Mouse (Mus musculus) monocyte, adult 5-6 weeks (primary cell): ENCODE measurements around the gene Cfap157. TPM values are rescaled to one million over a fixed set of nuclear protein-coding genes. Genes with fewer than 3 reads are reported as not detected.

Source experiments
- ATAC-seq: fragments of 153-309, 156-312 bp; replicated peaks from 2 replicates; pipeline ENCODE4 v1.8.0; 2017; ENCODE audit warnings: mild to moderate bottlenecking; ENCODE audit not compliant: low TSS enrichment, insufficient number of reproducible peaks, severe bottlenecking, poor library complexity, low FRiP score
- total RNA-seq: library from RNA; stranded (forward); fragments of 200-1000, 200-491, 200-594 nt; gene quantifications from 3 replicates; pipeline ENCODE4 v1.2.3, GENCODE M21; 2017

Gene Cfap157
- total RNA-seq, 1 experiment from 2014 or later, result not detected

- no peak for ATAC-seq
Observed at GRCm38 (mm10) chr2:32791297-32791696, 7.1 kb upstream of the Cfap157 start.

DNA sequence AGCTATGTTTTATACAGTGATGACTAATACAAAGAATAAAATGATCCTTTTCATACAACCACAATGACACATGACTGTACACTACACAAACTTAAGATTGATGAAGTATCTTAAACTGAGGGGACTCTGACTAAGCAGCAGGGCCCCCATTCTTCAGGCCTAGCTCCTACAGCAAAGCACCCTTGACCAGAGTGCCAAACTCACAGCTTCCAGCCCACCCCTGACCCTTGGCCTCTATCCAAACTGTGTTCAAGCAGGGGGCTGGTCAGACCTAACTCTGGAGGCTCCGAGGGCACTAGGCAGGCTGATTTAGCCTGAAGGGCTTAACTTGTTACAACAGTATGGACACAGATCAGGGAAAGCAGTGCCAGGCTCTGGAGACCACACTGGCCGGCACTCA is 4.4 kb upstream of the Cfap157 start:
- ATAC-seq, result no peak

- no peak for ATAC-seq
Observed at GRCm38 (mm10) chr2:32787176-32787575, 2.9 kb upstream of the Cfap157 start.

- no peak for ATAC-seq
Observed at GRCm38 (mm10) chr2:32781710-32782109, 2.5 kb downstream of the Cfap157 start.

GRCm38 (mm10) chr2:32779714-32780113 is 4.5 kb downstream of the Cfap157 start:
- ATAC-seq, result no peak

DNA sequence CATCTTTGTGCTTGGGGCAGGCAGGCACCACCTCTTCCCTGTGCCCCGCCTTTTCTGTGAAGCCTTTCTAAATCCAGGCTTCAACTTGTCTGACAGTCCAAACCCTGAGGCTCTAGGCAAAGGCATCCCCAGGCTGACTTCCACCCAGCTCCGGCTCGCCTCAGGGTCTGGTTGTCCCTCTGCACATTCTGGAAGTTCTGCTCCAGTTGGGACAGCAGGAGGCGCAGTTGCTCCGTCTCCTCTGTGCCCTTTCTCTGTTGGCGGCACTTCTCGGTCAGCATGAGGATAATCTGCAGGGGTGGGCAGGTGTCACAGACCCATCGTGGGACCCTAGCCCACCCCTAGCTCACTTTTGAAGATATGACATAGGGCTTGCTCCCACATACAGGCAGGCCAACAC is 5.1 kb downstream of the Cfap157 start:
- ATAC-seq, result no peak

DNA sequence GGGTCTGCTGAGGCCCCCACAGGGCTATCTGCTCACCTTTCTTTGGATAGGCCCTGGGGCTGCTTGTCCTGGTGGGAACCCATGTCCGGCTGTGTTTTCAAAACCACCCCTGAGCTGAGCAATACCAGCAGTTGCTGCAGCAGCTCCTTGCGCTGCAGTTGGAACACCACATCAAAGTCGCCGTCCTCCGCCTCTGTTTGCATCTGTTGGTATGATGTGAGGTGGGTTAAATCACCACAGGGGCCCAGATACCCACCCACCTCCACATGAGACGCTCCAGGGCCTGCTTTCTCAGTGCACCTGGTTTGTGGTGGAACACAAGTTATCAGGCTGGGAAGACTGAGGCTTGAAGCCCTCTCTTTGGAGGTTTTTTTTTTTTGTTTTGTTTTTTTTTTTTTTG is 6.1 kb downstream of the Cfap157 start:
- ATAC-seq, result no peak

- ATAC-seq, result no peak
Observed at GRCm38 (mm10) chr2:32776192-32776591, 8.0 kb downstream of the Cfap157 start.

DNA sequence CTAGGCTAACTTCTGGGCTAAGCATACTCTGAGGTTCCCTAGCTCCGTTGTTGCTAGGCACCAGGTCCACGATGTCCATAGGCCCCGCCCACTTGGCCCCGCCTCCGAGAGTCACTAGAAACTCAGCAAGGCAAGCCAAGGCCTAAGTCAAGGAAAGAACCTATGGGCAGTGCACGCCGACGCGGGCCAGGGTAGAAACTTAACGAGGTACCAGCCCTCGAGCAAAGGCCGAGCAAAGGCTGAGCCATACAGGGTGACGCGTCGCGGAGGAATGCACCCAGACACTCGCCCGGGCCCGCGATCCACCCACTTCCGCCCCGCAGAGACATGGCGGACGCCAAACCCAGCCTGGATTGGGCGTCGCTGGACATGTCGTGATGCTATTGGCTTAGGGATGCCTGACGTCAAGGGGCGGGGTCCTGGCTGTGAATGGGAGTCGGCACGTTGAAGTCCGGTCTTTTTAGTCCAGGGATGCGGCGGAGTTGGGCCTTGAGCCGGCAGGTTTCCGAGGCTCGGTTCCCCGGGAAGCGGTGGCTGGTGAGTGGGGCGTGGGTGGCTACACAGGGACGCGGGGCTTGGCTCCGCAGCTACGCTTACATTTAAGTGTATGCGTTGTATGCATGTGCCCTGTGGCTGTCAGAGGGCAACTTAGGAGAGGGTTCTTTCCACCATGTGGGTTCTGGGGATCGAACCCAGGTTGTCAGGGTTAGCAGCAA is 8.7 kb downstream of the Cfap157 start, which contains the start of the genes Ttc16 and Ptrh1:
Gene Ttc16, minus strand, starts transcription at position 275 of the 716 bp plus-strand sequence.
Gene Ptrh1, plus strand, starts transcription at position 428 of the 716 bp plus-strand sequence.
- peak; percentile 92 for ATAC-seq

GRCm38 (mm10) chr2:32772626-32773279 is 11.5 kb downstream of the Cfap157 start:
- no peak for ATAC-seq

GRCm38 (mm10) chr2:32771886-32772285 is 12.3 kb downstream of the Cfap157 start:
- no peak for ATAC-seq

- ATAC-seq, result no peak
Observed at GRCm38 (mm10) chr2:32769327-32770085, 14.7 kb downstream of the Cfap157 start.

DNA sequence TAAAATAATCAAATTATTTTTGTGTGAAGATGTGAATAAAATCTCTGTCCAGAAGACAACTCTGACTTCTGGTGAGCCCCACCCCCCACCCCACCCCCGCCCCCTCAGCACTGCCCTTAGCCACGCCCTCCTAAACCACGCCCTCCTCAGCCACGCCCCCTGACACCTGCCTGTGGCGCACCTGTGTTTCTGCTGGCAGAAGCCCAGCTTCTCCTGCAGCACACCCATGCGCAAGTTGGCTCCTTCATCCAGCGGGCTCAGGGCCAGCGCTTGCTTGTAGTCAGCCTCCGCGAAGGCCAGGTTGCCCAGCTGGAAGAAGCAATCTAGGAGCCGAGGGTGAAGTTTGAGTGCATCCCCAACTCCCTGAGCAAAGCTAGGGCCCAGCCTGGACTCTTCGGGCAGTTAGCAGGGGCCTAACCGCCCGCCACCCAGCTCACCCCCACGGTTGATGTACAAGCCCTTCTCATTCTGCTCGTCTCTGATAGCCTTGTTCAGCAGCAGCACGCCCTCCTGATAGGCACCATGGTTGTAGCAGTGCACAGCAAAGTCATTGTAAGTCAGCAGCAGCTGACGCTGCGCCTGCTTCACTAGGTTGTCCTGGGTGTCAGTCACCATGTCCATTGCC is 15.5 kb downstream of the Cfap157 start:
- no peak for ATAC-seq

- no peak for ATAC-seq
Observed at GRCm38 (mm10) chr2:32767241-32767640, 17.0 kb downstream of the Cfap157 start.

DNA sequence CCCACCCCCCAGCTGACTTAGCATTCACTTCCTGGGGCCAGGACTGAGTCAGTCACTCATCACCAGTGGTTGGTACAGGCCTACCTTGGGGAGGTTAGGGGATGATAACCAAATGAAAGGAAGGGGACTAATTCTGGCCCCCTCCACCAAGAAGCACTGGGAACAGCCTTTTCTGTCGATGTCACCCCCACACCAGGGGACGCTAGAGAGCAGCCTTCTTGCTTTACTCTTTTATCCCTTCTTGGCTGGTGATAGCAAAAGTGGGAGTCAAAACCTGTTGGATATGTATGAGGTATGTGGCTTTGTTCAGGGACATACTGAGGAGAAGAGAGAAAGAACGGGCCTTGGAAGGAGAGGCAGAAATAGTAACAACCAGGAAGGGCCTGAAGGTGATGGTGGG is 20.9 kb downstream of the Cfap157 start:
- no peak for ATAC-seq

DNA sequence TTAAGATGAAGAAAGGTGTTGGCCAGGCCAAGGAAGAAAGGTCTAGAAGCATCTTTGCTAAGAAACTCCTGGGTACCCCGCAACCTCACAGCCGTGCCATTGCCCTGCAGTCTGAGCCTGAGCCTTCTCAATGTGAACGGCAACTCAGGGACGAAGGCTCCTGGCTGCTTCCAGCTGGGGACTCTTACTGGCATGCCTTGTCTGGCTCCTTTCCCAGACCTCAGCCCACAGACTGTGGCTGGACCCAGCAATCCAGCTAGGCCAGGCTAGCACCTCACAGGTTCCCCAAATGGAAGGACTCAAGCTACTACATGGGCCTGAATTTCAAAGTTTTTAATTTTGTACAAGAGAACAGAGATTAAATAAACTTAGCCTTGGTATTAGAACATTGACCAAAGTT is 22.4 kb downstream of the Cfap157 start:
- no peak for ATAC-seq

- no peak for ATAC-seq
Observed at GRCm38 (mm10) chr2:32761361-32761760, 22.9 kb downstream of the Cfap157 start.

GRCm38 (mm10) chr2:32759001-32759400 is 25.2 kb downstream of the Cfap157 start:
- ATAC-seq, result no peak

GRCm38 (mm10) chr2:32758503-32758902 is 25.7 kb downstream of the Cfap157 start:
- no peak for ATAC-seq
